Mouse (Mus musculus) Patski (cell line): ENCODE data around the gene Rab20. TPM values are rescaled to one million over a fixed set of nuclear protein-coding genes. Genes with fewer than 3 reads are reported as not detected.

Source experiments
- ATAC-seq: fragments of 100-300 bp; one replicate; pipeline ENCODE4 v1.8.0; 2021
- CTCF ChIA-PET: fragments of 350-600 bp; sonication (Branson Sonifier 250); formaldehyde crosslinking; loops from one replicate; lab custom pipeline; 2022; ENCODE audit warnings: inconsistent platforms; lab: Charles Lee
- POLR2A ChIA-PET: fragments of 350-600 bp; sonication (Branson Sonifier 250); formaldehyde crosslinking; loops from one replicate; lab custom pipeline; 2022; ENCODE audit warnings: antibody characterized with exemption, inconsistent platforms; lab: Charles Lee
- DNase-seq: peaks from one replicate; pipeline ENCODE4 v3.0.0-alpha.2; 2011; ENCODE audit warnings: low read depth, low spot score
- H3K27me3 ChIP-seq: fragments of 371-371 bp; one replicate; pipeline ENCODE4 v1.5.1; 2021
- CTCF ChIP-seq: fragments of 100-300 bp; IDR thresholded peaks from one replicate; pipeline ENCODE4 v1.5.1; 2021
- in situ Hi-C: fragments of 300-500 bp; cut with MboI; formaldehyde crosslinking; loops from 3 replicates; pipeline ENCODE4 v1.11.1; 2018; ENCODE audit warnings: low pct_unique_long_range_greater_than_20kb, mixed read lengths
- polyA plus RNA-seq: library from polyadenylated mRNA; unstranded; gene quantifications from one replicate; pipeline ENCODE4 v1.2.3, GENCODE M21; 2021

The Rab20 gene
- polyA plus RNA-seq, 1 experiment from 2014 or later, result 70.7 TPM

DNA sequence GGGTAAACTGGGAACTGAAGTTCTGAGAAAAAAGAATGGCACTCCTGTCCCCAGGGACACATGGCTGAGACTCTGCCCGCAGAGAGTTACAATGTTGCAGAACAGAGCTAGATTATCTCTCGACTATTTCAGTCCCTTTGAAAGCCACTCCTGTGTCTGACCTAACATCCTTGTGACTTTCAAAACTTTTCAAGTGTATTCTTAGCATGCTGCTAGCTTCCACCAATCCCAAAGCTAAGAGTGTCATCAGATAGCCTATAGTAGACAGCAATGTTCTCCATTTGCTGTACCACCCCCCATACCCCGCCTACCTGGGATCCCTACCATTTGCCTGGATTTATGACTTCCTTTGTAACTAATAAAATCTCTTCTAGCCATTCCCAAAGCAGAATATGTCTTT is 4.0 kb upstream of the Rab20 start:
- DNase-seq (no peak), ATAC-seq (no peak)
- no peak for TF ChIP-seq CTCF
- in situ Hi-C loops, result loop anchor here (5.0 kb wide), 1 partner anchor 35 kb away; no protein-coding TSS in a partner anchor
- ChIA-PET POLR2A (interaction anchor here (1.0 kb wide), 1 partner anchor 31 kb away, joined by 3 read pairs; no protein-coding TSS in a partner anchor), CTCF (interaction anchor here (1.2 to 7.2 kb wide), 2 partner anchors 13 to 31 kb away, joined by 3 to 52 read pairs; no protein-coding TSS in a partner anchor)
- no peaks in the 10 kb centered on the region for H3K27me3 ChIP-seq

DNA sequence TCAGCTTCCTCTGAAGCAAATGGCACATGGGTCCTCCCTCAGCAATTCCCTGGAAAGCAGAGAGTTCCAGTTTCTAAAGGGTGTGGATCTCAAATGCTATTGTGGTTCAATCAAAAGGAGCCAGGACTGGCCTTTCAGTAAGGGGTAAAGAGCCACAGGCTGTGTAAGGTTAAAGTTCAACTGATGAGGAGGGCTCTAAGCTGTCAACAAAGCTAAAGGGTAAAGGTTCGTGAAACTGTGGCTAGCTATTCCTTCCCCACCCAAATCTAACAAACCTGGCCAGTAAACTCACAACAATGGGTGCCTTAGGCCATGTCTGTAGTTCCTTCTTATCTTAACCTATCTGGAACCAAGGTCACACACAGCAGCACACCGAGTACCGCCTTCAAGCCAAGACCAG is 3.4 kb upstream of the Rab20 start:
- in situ Hi-C loops, result loop anchor here (5.0 kb wide), 1 partner anchor 35 kb away; no protein-coding TSS in a partner anchor
- POLR2A ChIA-PET, result no interaction called here
- no peaks in the 10 kb centered on the region for H3K27me3 ChIP-seq
- ATAC-seq (no peak), DNase-seq (no peak)
- CTCF ChIA-PET, result interaction anchor here (7.2 kb wide), 1 partner anchor 31 kb away, joined by 52 read pairs; no protein-coding TSS in a partner anchor
- no peak for TF ChIP-seq CTCF

DNA sequence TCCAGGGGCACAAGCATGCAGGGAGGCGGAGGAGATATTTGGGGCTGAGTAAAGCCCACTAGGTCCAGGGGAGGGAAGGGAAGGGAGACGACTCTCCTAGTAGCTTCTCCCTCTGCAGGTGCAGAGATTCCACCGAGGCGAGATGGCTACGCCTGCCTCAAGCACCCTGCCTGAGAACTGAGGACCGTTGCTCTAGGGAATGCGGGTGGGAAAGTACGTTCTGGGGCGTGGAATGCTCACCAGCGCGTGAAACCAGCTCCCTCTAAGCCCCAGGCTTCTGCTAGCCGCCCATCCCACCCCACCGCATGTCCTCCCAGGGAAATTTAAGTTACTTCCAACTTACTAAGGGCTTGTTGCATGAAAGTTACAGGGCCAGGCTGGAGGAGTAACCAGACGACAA is 1.1 kb upstream of the Rab20 start:
- ChIA-PET POLR2A (interaction anchor here (1.3 to 1.4 kb wide), 3 partner anchors 19 to 61 kb away, joined by 3 to 4 read pairs (median 3); no protein-coding TSS in a partner anchor), CTCF (interaction anchor here (0.9 to 1.5 kb wide), 3 partner anchors 13 to 19 kb away, joined by 3 to 4 read pairs (median 3); no protein-coding TSS in a partner anchor)
- in situ Hi-C loops, result no loop called here
- DNase-seq, result no peak
- TF ChIP-seq CTCF, result no peak
- no peaks in the 10 kb centered on the region for H3K27me3 ChIP-seq
- ATAC-seq, result peak; percentile 7

DNA sequence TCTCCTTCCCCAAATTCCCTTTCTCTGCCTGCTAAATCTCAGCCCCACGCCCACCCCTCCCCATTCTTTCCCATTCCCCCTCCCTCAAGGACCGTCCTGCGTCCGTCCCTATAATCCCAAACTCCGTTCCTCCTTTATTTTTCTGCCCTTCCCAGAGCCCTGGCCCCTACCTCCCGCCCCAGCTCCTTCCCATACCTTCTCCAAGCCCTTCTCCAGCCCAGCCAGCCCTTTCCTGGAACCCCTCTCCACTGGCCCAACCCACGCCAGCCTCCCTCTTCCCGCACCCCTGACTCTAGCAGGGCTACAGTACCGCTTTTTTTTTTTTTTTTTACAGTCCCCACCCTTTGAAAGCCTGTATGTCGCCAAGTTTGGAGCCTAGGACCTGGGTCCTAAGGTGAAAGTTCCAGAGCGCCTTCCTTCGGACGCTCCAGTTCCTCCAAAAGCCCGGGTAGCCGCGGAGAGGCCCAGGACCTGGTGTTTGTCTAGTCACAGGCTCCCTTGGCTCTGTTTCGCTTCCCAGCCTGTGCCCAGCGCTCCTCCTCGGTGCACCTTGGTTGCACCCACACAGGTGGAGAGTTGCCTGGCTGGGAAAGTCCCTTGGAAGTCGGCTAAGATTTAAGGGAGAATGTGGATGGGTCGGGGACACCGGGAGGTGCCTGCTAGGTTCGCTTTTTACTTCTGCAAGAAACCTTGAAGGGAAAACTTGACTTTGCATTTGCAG is 457 bp upstream of the Rab20 start:
- in situ Hi-C loops, result no loop called here
- ATAC-seq (no peak), DNase-seq (no peak)
- no peaks in the 10 kb centered on the region for H3K27me3 ChIP-seq
- no peak for TF ChIP-seq CTCF
- ChIA-PET CTCF (interaction anchor here (1.5 kb wide), 1 partner anchor 13 kb away, joined by 4 read pairs; no protein-coding TSS in a partner anchor), POLR2A (interaction anchor here (1.3 to 1.4 kb wide), 3 partner anchors 19 to 61 kb away, joined by 3 to 4 read pairs (median 3); no protein-coding TSS in a partner anchor)

DNA sequence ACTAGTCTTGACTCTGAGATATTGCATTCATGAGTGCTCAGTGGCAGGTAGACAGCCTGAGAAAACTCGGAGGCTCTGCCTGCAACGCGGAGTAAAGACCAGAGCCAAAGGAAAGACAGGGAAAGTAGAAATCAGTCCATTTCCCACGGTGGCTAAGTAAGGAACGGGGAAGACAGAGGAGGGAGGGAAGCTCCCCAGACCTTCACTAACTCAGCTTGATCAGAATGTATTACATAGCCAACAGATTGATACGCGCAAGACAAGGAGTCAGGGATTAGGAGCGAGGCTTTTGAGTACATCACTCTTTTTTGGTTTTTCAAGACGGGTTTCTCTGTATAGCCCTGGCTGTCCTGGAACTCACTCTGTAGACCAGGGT is 1.3 kb downstream of the Rab20 start:
- in situ Hi-C loops, result no loop called here
- TF ChIP-seq CTCF, result no peak
- no peaks in the 10 kb centered on the region for H3K27me3 ChIP-seq
- DNase-seq, result no peak
- ATAC-seq, result peak; percentile 24
- POLR2A ChIA-PET, result interaction anchor here (0.8 to 2.6 kb wide), 5 partner anchors 12 to 56 kb away, joined by 3 to 22 read pairs (median 5); no protein-coding TSS in a partner anchor
- CTCF ChIA-PET, result interaction anchor here (1.1 to 2.4 kb wide), 4 partner anchors 10 to 224 kb away, joined by 3 to 8 read pairs (median 6); no protein-coding TSS in a partner anchor

DNA sequence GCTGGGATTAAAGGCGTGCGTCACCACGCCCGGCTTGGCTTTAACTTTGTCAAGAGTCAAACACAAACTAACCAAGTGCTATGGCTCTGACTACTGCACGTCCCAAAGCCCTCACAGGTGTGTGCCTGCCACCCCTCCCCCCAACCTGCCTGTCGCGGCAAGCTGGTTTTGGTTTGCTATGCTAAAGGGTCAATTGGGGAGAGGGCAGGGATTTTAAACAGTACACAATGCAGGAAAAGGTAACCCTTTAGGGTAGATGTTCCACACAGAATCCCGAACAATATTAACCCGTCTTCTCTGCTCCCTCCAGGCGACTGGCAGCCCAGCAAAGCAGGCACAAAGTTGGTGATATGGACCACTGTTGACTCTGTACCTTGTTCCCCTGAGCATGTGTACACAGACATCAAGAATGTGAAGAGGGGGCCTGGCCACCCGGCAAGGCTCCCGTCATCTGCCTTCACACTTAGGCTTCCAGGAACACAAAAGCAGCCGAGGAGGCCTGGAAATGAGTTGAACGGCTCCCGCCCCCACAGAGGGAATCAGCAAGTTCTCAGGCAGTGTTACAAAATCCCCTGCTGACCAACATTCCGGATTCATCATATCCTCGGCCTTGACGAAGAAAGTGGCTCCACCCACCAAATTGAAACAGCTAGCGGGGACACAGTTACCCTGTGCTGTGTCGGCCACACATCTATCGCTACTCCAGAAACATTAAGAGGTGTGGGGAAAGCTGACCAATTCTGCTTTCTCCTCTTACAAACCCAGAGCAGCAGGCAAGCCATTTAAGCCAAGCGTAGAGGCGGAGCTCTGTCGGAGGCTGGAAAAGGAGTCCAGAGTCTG is 2.0 kb downstream of the Rab20 start:
- POLR2A ChIA-PET, result interaction anchor here (0.8 to 2.6 kb wide), 5 partner anchors 12 to 55 kb away, joined by 3 to 22 read pairs (median 5); no protein-coding TSS in a partner anchor
- CTCF ChIA-PET, result interaction anchor here (1.0 to 2.4 kb wide), 5 partner anchors 10 to 223 kb away, joined by 3 to 8 read pairs (median 5); no protein-coding TSS in a partner anchor
- TF ChIP-seq CTCF, result no peak
- DNase-seq, result no peak
- H3K27me3 ChIP-seq, result no peaks in the 10 kb centered on the region
- in situ Hi-C loops, result no loop called here
- peak; percentile 70 for ATAC-seq

DNA sequence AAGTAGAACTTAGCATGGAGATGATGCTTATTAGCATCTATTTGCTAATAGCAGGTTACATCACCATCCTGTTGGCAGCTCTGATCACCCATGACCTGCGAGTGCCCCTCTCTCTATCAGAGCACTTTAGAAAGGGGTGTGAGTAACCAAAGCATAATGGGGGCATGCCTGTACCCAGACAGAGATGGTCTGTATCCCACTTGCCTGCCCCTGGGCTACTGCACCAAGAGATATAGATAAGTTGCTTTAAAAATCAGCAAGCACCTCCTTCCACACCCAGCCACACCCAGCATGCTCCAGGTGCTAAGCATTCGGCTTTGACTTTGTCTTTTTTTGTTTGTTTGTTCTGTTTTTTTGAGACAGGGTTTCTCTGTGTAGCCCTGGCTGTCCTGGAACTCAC is 2.6 kb downstream of the Rab20 start:
- no peak for TF ChIP-seq CTCF
- ATAC-seq (no peak), DNase-seq (no peak)
- POLR2A ChIA-PET, result interaction anchor here (2.4 to 2.6 kb wide), 2 partner anchors 15 to 24 kb away, joined by 11 to 22 read pairs; no protein-coding TSS in a partner anchor
- in situ Hi-C loops, result no loop called here
- CTCF ChIA-PET, result interaction anchor here (1.0 to 2.4 kb wide), 2 partner anchors 11 to 16 kb away, joined by 3 to 8 read pairs; no protein-coding TSS in a partner anchor
- H3K27me3 ChIP-seq, result no peaks in the 10 kb centered on the region

DNA sequence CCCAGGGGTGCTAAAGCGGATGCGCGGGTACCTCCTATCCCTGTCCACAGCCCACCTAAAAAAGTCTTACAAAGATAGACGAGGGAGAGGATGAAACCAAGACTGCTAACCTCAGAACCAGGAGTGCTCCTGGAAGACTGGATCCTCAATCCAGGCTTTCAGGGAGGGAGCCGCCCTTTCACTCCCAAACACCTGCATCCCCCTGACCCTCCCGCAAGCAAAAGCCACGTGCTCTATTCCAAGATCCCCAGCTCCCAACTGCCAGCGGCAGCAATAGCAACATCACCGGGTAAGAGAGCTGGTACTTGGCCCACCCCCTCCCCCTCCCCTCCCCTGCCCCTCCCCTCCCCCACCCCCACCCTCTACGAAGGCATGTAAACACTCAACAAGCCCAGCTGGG is 3.1 kb downstream of the Rab20 start:
- CTCF ChIA-PET, result interaction anchor here (1.0 kb wide), 1 partner anchor 11 kb away, joined by 3 read pairs; no protein-coding TSS in a partner anchor
- in situ Hi-C loops, result no loop called here
- no peak for TF ChIP-seq CTCF
- POLR2A ChIA-PET, result interaction anchor here (2.4 to 2.6 kb wide), 2 partner anchors 14 to 24 kb away, joined by 11 to 22 read pairs; no protein-coding TSS in a partner anchor
- DNase-seq (no peak), ATAC-seq (no peak)
- no peaks in the 10 kb centered on the region for H3K27me3 ChIP-seq

DNA sequence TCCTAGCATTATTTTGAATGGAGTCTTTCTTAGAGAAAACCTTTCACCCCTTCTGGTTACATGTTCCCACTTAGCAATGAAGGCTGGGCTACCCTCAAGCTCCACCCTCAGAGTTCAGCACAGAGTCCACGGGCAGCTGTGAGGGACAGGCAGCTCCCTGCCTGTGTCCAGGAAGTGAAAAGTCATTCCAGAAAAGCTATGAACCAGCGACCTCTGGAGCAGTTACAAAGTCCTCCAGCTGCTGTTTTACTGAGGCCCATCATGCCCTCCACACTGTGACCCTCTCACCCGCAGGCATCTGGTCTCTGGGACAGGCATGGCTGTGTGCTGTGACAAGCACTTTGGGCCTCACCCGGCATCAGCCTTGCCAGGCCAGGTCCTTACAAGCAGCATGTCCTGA is 5.4 kb downstream of the Rab20 start:
- POLR2A ChIA-PET, result interaction anchor here (0.6 to 1.7 kb wide), 2 partner anchors 10 to 23 kb away, joined by 3 read pairs; no protein-coding TSS in a partner anchor
- ATAC-seq (no peak), DNase-seq (no peak)
- no peaks in the 10 kb centered on the region for H3K27me3 ChIP-seq
- CTCF ChIA-PET, result interaction anchor here (2.6 kb wide), 1 partner anchor 14 kb away, joined by 9 read pairs; no protein-coding TSS in a partner anchor
- TF ChIP-seq CTCF, result no peak
- in situ Hi-C loops, result no loop called here
